Mouse (Mus musculus): Measurements from ENCODE around the gene Atxn1. TPM values are rescaled to one million over a fixed set of nuclear protein-coding genes. Genes with fewer than 3 reads are reported as not detected.

Gene Atxn1
- polyA plus RNA-seq, 1 experiment from 2014 or later: 2.3 TPM

DNA sequence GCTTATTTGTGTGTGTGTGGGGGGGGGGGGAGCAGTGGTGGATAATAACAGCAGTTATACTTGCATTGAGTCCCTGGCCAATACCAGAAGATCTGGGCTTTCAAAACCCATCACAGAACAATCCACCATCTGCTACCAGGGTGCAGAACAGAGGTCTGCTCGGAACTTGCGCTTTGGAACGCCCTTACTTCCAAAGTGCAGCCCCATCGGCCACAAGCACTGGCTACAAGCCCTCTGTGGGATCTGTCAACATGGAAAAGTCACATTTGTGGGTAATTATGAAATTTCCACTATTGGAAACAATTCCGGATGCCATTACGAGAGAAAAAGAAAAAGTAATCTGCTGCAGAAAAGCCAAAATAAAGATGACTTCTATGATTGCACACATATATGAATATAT lies 25.2 kb downstream of the Atxn1 start:
- Histone ChIP-seq H3K4me3 (ENCODE audit: low read depth, low read length) (no peak overlapping the region), H3K36me3 (ENCODE audit: control insufficient read depth, insufficient read depth, low read length) (no peaks in the 10 kb centered on the region), H3K27me3 (replicated peaks; ENCODE audit: control insufficient read depth, insufficient read depth, low read length) (no peaks in the 10 kb centered on the region), H3K27ac (ENCODE audit: low read depth, low read length) (no peak overlapping the region), H3K9ac (ENCODE audit: low read depth, low read length) (no peak overlapping the region), H3K9me3 (ENCODE audit: control insufficient read depth, low read length) (no peaks in the 10 kb centered on the region), H3K4me2 (no peak overlapping the region), H3K4me1 (replicated peaks; ENCODE audit: control insufficient read depth, insufficient read depth, low read length) (no peaks in the 10 kb centered on the region)
- ATAC-seq (replicated peaks; ENCODE audit: low FRiP score) (no peak), DNase-seq (ENCODE audit: low spot score) (no peak)
- 88% methylated on average over 6 of the region's 6 CpGs for WGBS

GRCm38 (mm10) chr13:45938083-45938482 lies 26.7 kb downstream of the Atxn1 start:
- ATAC-seq (replicated peaks; ENCODE audit: low FRiP score) (no peak), DNase-seq (ENCODE audit: low spot score) (no peak)
- Histone ChIP-seq H3K27ac (ENCODE audit: low read depth, low read length) (no peak overlapping the region), H3K36me3 (ENCODE audit: control insufficient read depth, insufficient read depth, low read length) (no peaks in the 10 kb centered on the region), H3K4me3 (ENCODE audit: low read depth, low read length) (no peak overlapping the region), H3K9ac (ENCODE audit: low read depth, low read length) (no peak overlapping the region), H3K4me2 (no peak overlapping the region), H3K27me3 (replicated peaks; ENCODE audit: control insufficient read depth, insufficient read depth, low read length) (no peaks in the 10 kb centered on the region), H3K4me1 (replicated peaks; ENCODE audit: control insufficient read depth, insufficient read depth, low read length) (no peaks in the 10 kb centered on the region), H3K9me3 (ENCODE audit: control insufficient read depth, low read length) (no peaks in the 10 kb centered on the region)
- WGBS: 79% methylated on average over 5 of the region's 5 CpGs

GRCm38 (mm10) chr13:45936765-45937164 lies 28.0 kb downstream of the Atxn1 start:
- no peaks in the 10 kb centered on the region for H3K4me1 ChIP-seq (replicated peaks; ENCODE audit: control insufficient read depth, insufficient read depth, low read length)
- no peaks in the 10 kb centered on the region for H3K27me3 ChIP-seq (replicated peaks; ENCODE audit: control insufficient read depth, insufficient read depth, low read length)
- ATAC-seq (replicated peaks; ENCODE audit: low FRiP score): no peak
- H3K4me3 ChIP-seq (ENCODE audit: low read depth, low read length): no peak overlapping the region
- H3K27ac ChIP-seq (ENCODE audit: low read depth, low read length): no peak overlapping the region
- no peaks in the 10 kb centered on the region for H3K36me3 ChIP-seq (ENCODE audit: control insufficient read depth, insufficient read depth, low read length)
- H3K9ac ChIP-seq (ENCODE audit: low read depth, low read length): no peak overlapping the region
- peaks cover under 1% of the 10 kb centered on the region; the same call in 1 of the 2 replicates for H3K9me3 ChIP-seq (ENCODE audit: control insufficient read depth, low read length)
- DNase-seq (ENCODE audit: low spot score): no peak
- H3K4me2 ChIP-seq: no peak overlapping the region

- H3K4me3 ChIP-seq (ENCODE audit: low read depth, low read length): no peak overlapping the region
- 71% methylated on average over 7 of the region's 7 CpGs for WGBS
- no peaks in the 10 kb centered on the region for H3K4me1 ChIP-seq (replicated peaks; ENCODE audit: control insufficient read depth, insufficient read depth, low read length)
- no peaks in the 10 kb centered on the region for H3K27me3 ChIP-seq (replicated peaks; ENCODE audit: control insufficient read depth, insufficient read depth, low read length)
- peaks cover 3% of the 10 kb centered on the region; the same call in 1 of the 2 replicates for H3K9me3 ChIP-seq (ENCODE audit: control insufficient read depth, low read length)
- no peaks in the 10 kb centered on the region for H3K36me3 ChIP-seq (ENCODE audit: control insufficient read depth, insufficient read depth, low read length)
- no peak overlapping the region for H3K9ac ChIP-seq (ENCODE audit: low read depth, low read length)
- no peak overlapping the region for H3K4me2 ChIP-seq
- DNase-seq (ENCODE audit: low spot score) (no peak), ATAC-seq (replicated peaks; ENCODE audit: low FRiP score) (no peak)
- H3K27ac ChIP-seq (ENCODE audit: low read depth, low read length): no peak overlapping the region
Observed at GRCm38 (mm10) chr13:45935798-45936197, 29.0 kb downstream of the Atxn1 start.

DNA sequence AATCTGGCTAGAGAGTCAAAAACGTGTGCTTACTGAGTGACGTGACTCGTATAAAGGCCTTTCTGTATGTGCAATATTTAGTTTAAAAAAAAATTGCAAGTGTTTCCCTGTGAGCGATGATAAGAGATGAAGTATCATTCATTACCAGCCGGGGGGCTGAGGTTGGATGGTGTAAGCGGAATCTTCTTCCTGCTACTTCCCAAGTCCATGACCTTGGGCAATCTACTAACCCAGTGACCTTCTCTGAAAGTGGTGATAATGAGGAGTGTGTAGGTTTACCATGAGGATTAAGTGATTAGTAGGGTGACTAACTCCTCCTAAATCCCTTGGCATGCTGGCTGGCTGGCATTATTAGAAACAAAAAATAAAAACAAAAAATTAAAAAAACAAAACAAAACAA lies 30.0 kb downstream of the Atxn1 start:
- no peak overlapping the region for H3K4me2 ChIP-seq
- H3K27ac ChIP-seq (ENCODE audit: low read depth, low read length): no peak overlapping the region
- 60% methylated on average over 6 of the region's 6 CpGs for WGBS
- H3K27me3 ChIP-seq (replicated peaks; ENCODE audit: control insufficient read depth, insufficient read depth, low read length): no peaks in the 10 kb centered on the region
- H3K9ac ChIP-seq (ENCODE audit: low read depth, low read length): no peak overlapping the region
- peaks cover 3% of the 10 kb centered on the region; the same call in 1 of the 2 replicates for H3K9me3 ChIP-seq (ENCODE audit: control insufficient read depth, low read length)
- DNase-seq (ENCODE audit: low spot score) (no peak), ATAC-seq (replicated peaks; ENCODE audit: low FRiP score) (no peak)
- no peak overlapping the region for H3K4me3 ChIP-seq (ENCODE audit: low read depth, low read length)
- H3K36me3 ChIP-seq (ENCODE audit: control insufficient read depth, insufficient read depth, low read length): no peaks in the 10 kb centered on the region
- H3K4me1 ChIP-seq (replicated peaks; ENCODE audit: control insufficient read depth, insufficient read depth, low read length): no peaks in the 10 kb centered on the region

GRCm38 (mm10) chr13:45934085-45934484 lies 30.7 kb downstream of the Atxn1 start:
- H3K4me3 ChIP-seq (ENCODE audit: low read depth, low read length): no peak overlapping the region
- no peak for ATAC-seq (replicated peaks; ENCODE audit: low FRiP score)
- H3K4me2 ChIP-seq: no peak overlapping the region
- no peak for DNase-seq (ENCODE audit: low spot score)
- no peak overlapping the region for H3K9ac ChIP-seq (ENCODE audit: low read depth, low read length)
- no peaks in the 10 kb centered on the region for H3K36me3 ChIP-seq (ENCODE audit: control insufficient read depth, insufficient read depth, low read length)
- H3K4me1 ChIP-seq (replicated peaks; ENCODE audit: control insufficient read depth, insufficient read depth, low read length): no peaks in the 10 kb centered on the region
- no peaks in the 10 kb centered on the region for H3K27me3 ChIP-seq (replicated peaks; ENCODE audit: control insufficient read depth, insufficient read depth, low read length)
- H3K27ac ChIP-seq (ENCODE audit: low read depth, low read length): no peak overlapping the region
- peaks cover 3% of the 10 kb centered on the region; the same call in 1 of the 2 replicates for H3K9me3 ChIP-seq (ENCODE audit: control insufficient read depth, low read length)
- 80% methylated on average over 7 of the region's 7 CpGs for WGBS

DNA sequence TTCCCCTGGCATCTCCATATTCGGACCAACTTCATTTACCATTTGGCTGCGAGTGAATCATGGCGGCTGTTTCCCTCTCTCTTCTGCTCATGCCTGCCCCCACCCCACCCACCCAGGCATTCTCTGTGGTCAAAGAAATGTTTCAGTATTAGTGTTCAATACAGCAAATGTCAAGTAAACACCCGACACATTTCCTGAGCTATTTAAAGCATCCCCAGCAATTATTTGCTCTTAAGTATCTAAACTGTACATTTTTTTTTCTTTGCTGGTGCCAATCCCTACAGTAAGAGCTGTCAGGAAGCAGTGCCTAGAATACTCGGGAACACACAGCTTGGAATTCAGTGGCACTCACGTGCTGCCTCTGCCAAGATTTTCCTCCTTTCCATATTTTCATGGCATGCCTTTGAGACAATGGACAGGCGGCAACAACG lies 32.3 kb downstream of the Atxn1 start:
- Histone ChIP-seq H3K4me1 (replicated peaks; ENCODE audit: control insufficient read depth, insufficient read depth, low read length) (no peaks in the 10 kb centered on the region), H3K4me2 (no peak overlapping the region), H3K27me3 (replicated peaks; ENCODE audit: control insufficient read depth, insufficient read depth, low read length) (no peaks in the 10 kb centered on the region), H3K9ac (ENCODE audit: low read depth, low read length) (no peak overlapping the region), H3K9me3 (ENCODE audit: control insufficient read depth, low read length) (peaks cover 3% of the 10 kb centered on the region; the same call in 1 of the 2 replicates), H3K36me3 (ENCODE audit: control insufficient read depth, insufficient read depth, low read length) (no peaks in the 10 kb centered on the region), H3K4me3 (ENCODE audit: low read depth, low read length) (no peak overlapping the region), H3K27ac (ENCODE audit: low read depth, low read length) (no peak overlapping the region)
- ATAC-seq (replicated peaks; ENCODE audit: low FRiP score) (no peak), DNase-seq (ENCODE audit: low spot score) (no peak)
- WGBS: 82% methylated on average over 8 of the region's 8 CpGs

DNA sequence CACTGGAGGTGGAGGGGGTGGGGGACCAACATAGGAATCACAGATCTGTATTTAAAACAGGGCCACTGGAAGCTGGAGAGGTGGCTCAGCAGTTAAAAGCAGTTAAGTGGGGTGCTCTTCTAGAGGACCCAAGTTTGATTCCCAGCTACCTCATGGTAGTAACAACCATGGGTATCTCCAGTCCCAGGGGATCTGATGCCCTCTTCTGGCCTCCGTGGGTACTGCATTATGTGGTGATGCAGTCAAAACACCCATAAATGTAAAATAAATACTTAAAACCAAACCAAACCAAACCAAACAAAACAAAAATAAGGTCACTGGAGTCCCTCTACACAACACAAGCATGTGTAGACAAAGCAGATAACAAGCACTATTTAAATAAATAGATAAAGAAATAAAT lies 32.9 kb downstream of the Atxn1 start:
- WGBS: 57% methylated on average over 1 of the region's 1 CpGs
- H3K27ac ChIP-seq (ENCODE audit: low read depth, low read length): no peak overlapping the region
- DNase-seq (ENCODE audit: low spot score) (no peak), ATAC-seq (replicated peaks; ENCODE audit: low FRiP score) (no peak)
- H3K27me3 ChIP-seq (replicated peaks; ENCODE audit: control insufficient read depth, insufficient read depth, low read length): no peaks in the 10 kb centered on the region
- peaks cover 3% of the 10 kb centered on the region; the same call in 1 of the 2 replicates for H3K9me3 ChIP-seq (ENCODE audit: control insufficient read depth, low read length)
- H3K4me3 ChIP-seq (ENCODE audit: low read depth, low read length): no peak overlapping the region
- H3K36me3 ChIP-seq (ENCODE audit: control insufficient read depth, insufficient read depth, low read length): no peaks in the 10 kb centered on the region
- H3K4me1 ChIP-seq (replicated peaks; ENCODE audit: control insufficient read depth, insufficient read depth, low read length): no peaks in the 10 kb centered on the region
- H3K9ac ChIP-seq (ENCODE audit: low read depth, low read length): no peak overlapping the region
- no peak overlapping the region for H3K4me2 ChIP-seq

GRCm38 (mm10) chr13:45931215-45931614 lies 33.6 kb downstream of the Atxn1 start:
- no peaks in the 10 kb centered on the region for H3K27me3 ChIP-seq (replicated peaks; ENCODE audit: control insufficient read depth, insufficient read depth, low read length)
- DNase-seq (ENCODE audit: low spot score): no peak
- no peaks in the 10 kb centered on the region for H3K36me3 ChIP-seq (ENCODE audit: control insufficient read depth, insufficient read depth, low read length)
- H3K9me3 ChIP-seq (ENCODE audit: control insufficient read depth, low read length): peaks cover 3% of the 10 kb centered on the region; the same call in 1 of the 2 replicates
- ATAC-seq (replicated peaks; ENCODE audit: low FRiP score): no peak
- H3K9ac ChIP-seq (ENCODE audit: low read depth, low read length): no peak overlapping the region
- no peak overlapping the region for H3K4me2 ChIP-seq
- 89% methylated on average over 5 of the region's 5 CpGs for WGBS
- H3K4me3 ChIP-seq (ENCODE audit: low read depth, low read length): no peak overlapping the region
- H3K27ac ChIP-seq (ENCODE audit: low read depth, low read length): no peak overlapping the region
- H3K4me1 ChIP-seq (replicated peaks; ENCODE audit: control insufficient read depth, insufficient read depth, low read length): no peaks in the 10 kb centered on the region
